Mouse (Mus musculus) urinary bladder, postnatal 25 days (tissue): ENCODE data around the gene Pde8a.
A peak's percentile ranks its signal among the peaks of the same experiment; 100 is the strongest.

Source experiments
- DNase-seq: peaks from one replicate; pipeline ENCODE4 v3.0.0; 2022; ENCODE audit warnings: low spot score

Pde8a gene

GRCm38 (mm10) chr7:81281240-81281639 is 67.8 kb downstream of the Pde8a start:
- no peak for DNase-seq

DNA sequence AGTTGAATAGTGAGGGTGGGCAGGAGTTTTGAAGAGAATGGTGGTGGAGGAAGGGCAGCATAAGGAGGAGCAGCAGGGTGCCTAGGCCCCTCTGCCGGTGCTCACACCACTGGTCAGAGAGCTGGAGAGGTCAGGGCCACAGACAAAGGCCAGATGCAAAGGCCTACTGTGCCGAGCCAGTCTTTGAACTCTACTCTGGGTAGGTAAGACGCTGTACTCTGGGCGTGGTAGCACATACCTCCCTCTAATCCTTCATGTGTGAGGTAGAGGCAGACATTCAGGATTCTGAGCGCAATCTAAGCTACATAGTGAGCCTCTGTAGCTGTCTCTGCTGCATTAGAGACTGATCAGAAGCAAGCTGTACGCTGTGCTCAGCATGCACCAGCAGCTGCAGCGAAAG is 73.1 kb downstream of the Pde8a start:
- no peak for DNase-seq

GRCm38 (mm10) chr7:81286946-81287345 is 73.5 kb downstream of the Pde8a start:
- no peak for DNase-seq

- DNase-seq = no peak
Observed at GRCm38 (mm10) chr7:81295169-81295568, 81.8 kb downstream of the Pde8a start.

DNA sequence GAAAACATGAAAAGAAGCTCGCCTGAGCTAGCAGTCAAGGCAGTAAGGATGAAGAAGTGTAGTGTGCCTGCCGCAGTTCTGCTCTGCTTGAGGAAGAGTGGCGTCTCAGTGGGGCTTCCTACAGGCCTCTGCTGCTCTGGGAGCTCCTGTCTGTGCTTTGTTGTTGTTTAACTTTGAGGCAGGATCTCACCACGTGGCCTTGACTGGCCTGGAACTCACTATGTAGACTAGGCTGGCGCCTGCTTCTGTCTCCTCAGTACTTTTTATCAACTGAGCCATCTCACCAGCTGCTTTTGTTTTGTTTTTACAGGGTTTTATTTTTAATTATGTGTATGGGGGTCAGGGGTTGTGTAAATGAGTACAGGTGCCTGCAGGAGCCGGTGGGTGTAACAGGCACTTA is 84.8 kb downstream of the Pde8a start:
- DNase-seq = no peak

GRCm38 (mm10) chr7:81301323-81301722 is 87.9 kb downstream of the Pde8a start:
- no peak for DNase-seq

DNA sequence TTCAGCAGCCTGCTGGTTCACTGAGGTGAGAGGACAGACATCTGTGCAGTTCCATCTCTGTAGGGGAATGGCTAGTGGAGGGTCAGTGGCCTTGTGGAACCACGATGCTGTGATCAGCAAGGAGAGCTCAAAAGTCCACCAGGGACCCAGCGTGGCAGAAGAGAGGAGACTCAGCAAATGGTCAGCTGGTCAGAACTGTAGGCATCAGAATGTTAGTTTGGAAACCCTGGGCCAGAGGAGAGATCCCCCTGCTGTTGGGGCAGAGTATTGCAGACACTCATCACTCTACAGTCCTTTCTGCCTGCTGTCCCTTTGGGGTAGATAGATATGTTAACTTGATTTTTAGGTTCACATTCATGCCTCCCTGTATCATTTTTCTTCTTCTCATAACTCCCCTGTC is 90.3 kb downstream of the Pde8a start:
- DNase-seq = no peak

DNA sequence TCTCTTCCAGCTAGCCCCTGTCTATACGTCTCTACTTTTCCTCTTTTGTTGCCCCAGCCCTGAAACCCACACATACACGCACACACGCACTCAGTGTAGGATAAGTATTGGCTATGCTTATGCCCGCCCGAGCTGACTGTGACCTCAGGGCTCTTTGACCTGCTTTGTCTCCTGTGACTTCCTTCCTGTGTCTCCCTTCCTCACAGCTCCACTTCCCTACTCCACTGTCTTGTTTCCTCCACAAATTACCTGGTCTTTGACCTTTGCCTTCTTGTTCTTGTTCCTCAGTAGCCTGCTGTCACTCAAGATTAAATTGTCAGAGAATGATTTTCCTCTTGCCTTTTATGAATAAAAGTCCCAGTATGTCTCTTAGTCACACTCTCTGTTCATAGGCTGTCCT is 90.7 kb downstream of the Pde8a start:
- no peak for DNase-seq

DNA sequence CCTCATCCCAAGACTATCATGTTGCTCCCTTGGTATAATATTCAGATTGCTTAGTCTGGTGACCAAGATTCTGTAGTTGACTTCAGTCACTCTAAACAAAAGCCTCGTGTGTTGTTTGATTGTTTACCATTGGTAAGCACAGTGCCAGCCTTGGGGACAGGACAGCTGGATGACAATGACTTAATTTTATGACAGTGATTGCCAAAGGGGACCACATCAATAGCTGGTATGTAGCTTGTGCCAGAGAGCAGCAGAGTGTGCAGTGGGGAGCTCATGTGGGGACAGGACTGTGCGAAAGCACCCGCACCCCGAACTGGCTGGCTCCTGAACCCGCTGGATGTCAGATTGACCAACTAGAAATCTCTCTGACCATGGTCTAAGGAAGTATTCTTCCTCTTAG is 91.3 kb downstream of the Pde8a start:
- DNase-seq = no peak

DNA sequence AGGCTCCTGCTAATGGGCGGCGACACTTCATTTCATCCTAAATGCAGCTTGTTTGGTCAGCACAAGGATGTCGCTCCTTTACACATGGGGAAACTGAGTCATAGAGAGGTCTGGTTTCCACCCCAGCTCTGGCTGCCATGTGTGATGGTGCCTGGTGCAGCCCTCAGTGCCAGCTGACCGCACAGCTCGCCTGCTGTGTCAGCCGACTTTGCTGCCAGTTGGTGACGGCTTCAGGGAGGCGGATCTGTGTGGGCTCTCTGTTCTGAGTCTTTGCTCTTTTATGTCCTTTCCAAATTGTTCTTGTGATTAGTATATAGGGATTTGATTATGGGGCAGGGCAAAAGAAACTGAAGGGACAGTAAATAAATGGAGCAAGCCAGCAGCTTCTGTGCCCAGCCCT is 94.3 kb downstream of the Pde8a start:
- no peak for DNase-seq

DNA sequence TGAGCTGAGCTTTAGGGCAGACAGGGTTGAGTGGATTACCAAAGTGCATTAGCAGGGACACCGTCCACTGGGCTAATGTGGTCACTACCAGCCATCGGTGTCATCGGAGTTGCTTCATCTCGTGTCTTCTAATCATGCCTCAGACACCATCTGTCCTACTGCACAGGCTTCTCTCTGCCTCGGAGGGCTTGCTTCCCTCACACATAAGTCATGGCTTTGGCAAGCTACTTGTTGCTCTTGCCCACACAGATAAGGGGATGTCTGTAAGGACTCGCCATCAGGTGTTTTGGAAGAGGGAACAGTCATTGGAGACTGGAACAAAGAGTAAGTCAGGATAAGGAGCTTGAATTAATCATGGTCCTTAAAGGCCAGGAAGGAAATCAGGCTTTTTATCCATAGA is 95.9 kb downstream of the Pde8a start:
- DNase-seq = no peak

DNA sequence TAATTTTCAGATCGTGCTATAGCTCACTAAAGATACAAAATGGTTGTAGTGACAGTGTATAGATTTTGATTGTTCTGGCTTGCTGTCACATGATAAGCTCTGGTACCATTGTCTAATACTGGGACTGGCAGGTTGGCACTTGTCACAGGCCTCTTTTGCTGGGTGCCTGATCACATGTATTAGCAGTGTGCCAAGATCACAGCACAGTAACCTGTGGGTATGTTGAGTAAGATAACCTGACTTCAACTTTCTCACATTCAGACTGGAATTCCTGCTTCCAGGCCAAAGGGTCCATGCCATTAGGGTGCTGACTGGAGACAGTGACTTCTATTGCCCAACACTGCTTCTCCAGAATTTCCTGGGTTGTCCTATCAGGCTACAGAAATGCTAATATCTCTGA is 97.7 kb downstream of the Pde8a start:
- DNase-seq = no peak

GRCm38 (mm10) chr7:81311581-81311980 is 98.2 kb downstream of the Pde8a start:
- DNase-seq = no peak

GRCm38 (mm10) chr7:81315583-81315982 is 102.2 kb downstream of the Pde8a start:
- DNase-seq = no peak

DNA sequence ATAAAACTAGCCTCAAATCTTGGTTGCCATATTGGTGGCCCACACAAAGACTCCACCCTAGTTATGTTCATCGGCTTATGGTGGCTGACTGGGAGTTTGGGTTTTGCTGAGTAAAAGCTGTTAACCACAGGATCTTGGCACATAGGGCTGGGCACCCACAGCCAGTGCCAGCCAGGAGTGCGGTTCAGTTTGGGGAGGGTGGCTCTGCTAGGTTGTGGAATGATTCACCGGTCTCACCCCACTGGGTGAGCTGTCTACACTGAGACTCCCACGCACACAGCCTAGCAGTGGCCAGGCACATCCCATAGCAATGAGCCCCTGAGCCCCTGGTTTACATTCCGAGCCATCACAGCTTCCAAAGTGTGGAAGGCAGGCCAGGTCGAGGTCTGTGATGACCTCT is 106.4 kb downstream of the Pde8a start:
- no peak for DNase-seq

DNA sequence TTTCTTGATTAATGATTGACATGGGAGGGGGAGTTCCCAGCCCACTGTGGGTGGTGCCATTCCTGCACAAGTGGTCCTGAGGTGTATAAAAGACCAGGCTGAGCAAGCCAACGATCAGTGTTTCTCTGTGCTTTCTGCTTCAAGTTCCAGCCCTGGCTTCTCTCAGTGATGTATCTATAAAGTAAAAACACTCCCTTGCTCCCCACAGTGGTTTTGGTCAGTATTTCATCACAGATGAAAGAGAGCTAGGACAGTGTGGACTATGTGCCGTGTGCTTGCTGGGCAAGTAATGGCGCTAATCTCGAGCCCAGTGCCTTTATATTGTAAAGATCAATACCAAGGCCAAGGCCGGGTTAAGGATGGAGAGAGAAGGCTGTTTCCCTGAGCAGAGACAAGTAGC is 108.4 kb downstream of the Pde8a start:
- DNase-seq = no peak

DNA sequence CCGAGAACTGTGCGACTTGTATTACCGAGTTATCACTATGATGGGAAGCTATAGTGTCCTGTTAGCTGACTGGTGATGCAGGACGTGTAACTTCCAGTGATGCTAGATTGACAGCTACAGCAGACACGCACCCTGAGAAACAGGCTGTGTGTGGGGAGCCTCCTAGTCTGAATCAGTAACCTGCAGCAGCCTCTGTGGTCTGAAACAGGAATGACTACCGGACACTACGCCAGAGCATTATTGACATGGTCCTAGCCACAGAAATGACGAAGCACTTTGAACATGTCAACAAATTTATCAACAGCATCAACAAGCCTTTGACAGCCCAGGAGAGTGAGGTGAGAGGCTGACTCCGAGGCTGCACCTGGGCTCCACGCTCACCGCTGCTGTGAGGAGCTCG is 112.6 kb downstream of the Pde8a start:
- DNase-seq = no peak

GRCm38 (mm10) chr7:81326859-81327258 is 113.5 kb downstream of the Pde8a start:
- no peak for DNase-seq

DNA sequence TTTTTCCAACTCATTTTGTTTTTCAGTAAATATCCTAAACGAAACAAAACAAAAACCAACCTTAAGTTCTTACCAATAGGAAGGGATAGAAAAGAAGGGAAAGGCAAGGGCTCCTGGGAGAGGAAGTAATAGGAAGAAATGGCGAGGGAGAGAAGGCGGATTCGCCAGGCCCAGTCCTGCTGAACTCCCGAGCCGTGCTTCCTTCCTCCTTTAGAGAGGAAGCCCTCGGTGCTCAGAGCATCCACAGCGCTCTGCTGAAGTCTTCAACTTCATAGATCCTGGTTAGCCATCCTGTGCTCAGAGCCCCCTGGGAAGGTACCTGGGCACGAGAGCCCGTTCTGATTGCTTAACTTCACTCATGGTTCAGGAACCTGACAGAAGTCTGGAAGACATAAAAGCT is 114.3 kb downstream of the Pde8a start:
- DNase-seq = no peak

DNA sequence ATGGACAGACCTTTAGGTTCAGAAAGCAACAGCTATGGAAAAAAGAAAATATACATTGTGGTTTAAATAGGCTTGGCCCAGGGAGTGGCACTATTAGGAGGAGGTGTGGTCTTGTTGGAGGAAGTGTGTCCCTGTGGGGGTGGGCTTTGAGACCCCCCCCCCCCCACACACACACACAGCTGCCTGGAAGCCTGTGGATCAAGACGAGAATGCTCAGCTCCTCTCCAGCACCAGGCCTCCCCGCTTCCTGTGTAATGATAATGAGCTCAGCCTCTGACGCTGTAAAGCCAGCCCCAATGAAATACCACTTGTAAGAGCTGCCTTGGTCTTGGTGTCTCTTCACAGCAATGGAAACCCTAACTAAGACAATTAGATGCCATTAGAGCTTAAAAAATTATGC is 117.4 kb downstream of the Pde8a start:
- DNase-seq = no peak

DNA sequence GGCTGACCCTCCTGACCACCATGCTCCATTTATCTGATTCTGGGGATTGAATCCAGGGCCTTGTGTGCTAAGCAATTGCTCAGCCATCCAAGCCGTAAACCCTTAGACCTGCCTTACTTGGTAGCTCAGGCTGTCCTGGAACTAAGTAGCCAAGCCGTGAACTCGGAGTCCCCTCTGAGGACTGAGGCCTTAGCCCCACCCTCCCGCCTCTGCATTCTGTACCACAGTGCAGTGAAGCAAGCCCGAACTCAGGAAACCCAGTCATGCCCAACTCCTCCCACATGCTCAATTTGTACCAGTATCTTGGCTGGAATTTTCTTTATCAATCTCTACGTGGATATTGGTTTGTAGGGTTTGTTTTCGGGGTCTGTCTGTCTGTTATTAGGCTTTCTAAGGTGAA is 118.5 kb downstream of the Pde8a start:
- no peak for DNase-seq

DNA sequence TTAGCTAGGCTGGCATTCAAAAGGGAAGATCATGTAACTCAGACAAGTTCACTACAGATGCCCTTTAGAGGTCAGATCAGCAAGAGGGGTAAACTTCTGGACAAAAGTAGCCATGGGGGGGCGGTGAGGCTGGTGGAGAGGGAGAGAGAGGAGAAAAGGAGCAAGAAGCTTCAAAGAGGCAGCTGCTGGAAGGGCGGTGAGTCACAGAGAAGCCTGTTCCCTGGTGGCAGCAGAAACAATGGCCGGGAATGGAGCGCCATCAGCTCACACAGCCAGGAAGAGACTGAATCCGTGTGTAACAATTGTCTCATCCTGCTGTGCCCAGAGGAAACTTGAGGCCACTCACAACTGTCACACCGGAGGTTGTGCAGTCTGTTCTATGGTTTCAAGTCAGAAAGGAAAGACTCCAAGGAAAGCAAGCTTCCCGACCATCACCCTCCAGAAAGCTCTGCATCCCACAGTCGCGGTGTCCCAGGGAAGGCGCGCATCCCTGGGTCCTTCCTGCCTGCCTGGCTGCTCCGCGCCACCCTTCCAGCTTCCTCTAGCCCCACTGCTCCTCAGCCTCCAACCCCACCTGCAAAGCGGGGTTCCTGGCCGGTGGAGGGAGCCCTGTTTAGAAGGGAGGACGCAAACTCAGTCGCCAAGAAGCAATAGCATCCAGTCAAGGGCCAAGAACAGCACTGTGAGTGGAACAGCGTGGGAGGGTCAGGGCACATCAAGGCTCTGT is 122.5 kb downstream of the Pde8a start:
- DNase-seq = no peak

DNA sequence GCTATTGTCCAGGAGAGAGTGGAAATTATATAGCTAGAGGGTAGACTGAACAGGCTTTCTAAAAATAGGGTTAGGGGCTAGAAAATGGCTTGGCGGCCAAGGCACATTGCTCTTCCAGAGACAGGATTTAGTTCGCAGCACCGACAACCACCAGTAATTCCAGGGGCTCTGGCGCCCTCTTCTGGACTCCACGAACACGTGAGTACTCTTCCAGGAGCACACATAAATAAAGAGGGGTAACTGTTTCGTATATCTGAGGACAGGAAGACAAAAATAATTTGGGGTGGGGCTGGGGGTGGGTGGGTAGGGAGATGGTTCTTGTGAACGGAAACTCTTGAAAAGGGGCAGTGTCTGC is 123.0 kb downstream of the Pde8a start:
- peak; percentile 51 for DNase-seq

DNA sequence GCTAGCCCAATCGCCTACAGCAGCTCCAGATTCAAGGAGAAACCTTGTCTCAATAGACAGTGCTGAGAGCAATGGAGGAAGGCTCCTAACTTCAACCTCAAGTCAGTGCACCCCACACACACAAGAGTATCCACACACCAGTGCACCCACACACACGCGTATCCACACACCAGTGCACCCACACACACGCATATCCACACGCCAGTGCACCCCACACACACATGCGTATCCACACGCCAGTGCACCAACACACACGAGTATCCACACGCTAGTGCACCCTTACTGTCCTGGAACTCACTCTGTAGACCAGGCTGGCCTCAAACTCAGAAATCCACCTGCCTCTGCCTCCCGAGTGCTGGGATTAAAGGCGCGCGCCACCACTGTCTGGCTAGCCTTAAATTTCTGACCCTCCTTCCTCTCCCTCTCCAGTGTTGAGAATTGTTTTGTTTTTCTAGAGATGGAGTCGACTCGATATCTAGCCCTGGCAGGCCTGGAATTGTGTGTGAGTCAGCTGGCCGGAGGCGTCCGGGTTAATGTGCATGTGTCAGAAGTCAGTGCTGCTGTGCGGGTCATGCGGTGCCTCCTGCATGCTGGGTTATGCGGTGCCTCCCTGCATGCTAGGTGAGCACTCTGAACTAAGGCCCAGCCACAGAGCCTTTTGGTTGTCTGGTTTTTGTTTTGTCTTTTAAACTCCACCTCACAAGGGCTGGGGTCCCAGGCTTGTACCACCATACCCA is 124.6 kb downstream of the Pde8a start:
- DNase-seq = no peak
